Mouse (Mus musculus): ENCODE measurements around the gene Naa38. TPM values are rescaled to one million over a fixed set of nuclear protein-coding genes. Genes with fewer than 3 reads are reported as not detected.

The Naa38 gene
- total RNA-seq, 2 experiments from 2014 or later: 107 to 123 TPM

DNA sequence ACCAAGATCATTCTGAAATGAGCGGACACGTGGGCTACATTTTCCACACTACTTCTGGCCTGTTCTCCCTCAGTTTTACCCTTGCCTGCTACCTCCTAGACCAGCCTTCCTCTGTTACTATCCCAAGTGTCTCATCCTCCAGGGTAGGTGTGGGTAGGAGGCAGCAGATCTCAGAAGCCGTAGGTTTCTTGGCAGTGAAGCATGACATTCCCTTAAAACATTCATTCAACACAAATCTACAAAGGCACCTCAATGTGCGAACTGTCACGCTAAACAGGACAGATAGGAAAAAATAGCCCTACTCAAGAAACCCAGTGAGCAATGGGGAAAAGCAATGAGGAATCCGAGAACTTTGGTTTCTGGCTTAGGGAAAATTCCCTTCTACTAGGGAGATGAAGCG, 17.3 kb downstream of the Naa38 start:
- no peak for DNase-seq (ENCODE audit: low spot score in 2 of 2)

DNA sequence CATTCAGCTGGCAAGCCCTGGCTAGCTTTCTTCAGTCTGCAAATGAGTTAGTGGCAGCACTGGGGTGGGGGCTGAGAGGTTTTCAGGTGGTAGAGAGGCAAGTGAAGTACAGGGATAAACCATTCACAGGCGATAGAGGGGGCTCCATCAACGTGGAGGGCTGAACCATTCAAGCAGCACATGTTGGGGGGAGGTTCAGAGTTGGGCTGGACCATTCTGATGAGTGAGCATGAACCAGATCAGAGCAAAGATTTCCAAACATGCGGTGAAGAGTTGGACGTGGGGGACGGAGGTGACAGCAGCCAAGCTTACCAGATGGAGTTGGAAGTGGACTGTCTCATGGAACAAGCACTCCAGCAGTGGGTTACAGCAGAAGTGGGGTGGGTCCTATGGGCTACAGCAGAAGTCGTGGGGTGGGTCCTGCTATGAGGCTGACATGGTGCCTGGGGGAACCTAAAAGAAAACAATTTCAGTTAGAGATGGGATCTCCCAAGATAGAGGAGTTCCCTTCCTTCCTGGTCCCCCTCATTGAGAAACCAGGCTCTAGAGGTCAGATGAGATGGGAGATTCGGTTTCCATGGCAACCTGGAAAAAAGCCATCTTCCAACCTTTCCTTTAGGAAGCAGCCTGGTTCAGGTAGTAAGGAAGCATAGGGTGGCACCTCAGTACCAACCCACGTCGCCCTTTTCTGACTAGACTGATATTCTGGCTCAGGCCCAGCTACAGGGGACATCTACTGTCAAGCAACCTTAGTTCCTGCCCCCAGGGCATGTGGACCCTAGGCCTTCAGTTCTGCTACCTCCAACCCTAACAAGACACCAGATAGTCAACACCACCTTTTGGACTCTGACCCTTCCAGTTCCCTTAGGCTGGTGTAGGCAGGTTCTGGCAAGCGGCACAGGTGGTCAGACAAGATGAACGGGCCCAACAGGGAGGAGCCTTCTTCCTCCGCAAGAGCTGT, 18.2 kb downstream of the Naa38 start, which contains the start of gene Kdm6b:
TSS of gene Kdm6b (minus strand) at position 455 of the 961 bp plus-strand sequence.
- DNase-seq (ENCODE audit: low spot score in 2 of 2): peak in 1 of 2 experiments; percentile 81

DNA sequence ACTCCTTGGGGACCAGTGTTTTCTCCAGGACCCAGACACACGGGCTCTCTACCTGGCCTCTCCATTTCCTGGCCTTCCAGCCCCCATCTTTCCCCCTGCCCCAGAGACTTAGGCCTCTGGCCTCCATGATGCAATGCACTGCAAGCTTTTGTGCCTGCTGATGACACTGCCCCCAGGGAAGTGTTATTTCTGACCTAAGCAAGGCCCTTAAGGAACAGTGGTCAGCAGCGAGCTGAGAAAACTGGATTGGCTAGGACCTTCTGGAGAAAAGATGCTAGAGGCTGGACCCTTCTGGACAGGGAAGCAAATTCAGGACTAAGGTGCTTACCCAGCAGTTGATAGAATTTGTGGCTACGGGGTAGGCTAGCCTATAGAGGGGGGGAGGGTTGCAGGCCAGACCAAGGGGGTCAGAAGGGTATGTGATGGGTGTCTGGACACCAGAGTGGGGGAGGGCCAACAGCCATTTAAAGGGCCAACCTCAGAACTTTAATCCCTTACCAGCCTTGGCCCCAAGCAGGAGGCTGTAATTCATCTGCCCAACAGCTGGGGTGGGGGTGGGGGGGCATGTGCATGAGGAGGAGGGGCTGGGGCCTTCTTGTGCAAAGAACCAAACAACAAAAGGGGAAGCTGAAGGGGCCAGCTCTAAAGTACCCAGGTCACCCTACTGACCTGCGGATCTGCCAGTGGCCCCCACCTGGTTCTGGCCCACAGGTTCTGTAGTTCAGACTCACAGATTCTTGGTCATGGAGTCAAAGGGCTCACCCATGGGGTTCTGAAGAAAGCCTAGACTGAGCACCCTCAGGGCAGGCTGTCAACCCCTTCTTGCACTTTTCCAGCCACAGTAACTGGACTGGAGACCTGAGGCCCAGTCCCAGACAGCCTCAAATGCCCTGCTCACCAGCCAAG, 19.4 kb downstream of the Naa38 start:
- DNase-seq (ENCODE audit: low spot score in 2 of 2): no peak

DNA sequence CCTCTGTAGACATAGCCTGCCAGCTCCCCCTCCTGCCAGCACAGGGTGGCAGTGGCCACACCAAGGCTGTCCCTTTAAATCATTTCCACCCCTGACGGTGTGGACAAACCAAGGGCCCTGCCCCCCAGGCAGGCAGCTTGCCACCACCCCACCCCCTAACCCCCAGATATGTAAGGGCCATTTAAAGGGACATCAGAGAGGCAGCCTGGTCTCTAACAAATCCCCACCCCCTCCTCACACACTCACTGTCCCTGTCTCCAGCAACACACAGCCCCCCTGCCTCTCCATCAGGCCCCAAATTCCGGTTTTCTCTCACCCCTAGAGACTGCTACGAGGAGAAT, 20.0 kb downstream of the Naa38 start:
- peak in 1 of 2 experiments; percentile 37 for DNase-seq (ENCODE audit: low spot score in 2 of 2)

DNA sequence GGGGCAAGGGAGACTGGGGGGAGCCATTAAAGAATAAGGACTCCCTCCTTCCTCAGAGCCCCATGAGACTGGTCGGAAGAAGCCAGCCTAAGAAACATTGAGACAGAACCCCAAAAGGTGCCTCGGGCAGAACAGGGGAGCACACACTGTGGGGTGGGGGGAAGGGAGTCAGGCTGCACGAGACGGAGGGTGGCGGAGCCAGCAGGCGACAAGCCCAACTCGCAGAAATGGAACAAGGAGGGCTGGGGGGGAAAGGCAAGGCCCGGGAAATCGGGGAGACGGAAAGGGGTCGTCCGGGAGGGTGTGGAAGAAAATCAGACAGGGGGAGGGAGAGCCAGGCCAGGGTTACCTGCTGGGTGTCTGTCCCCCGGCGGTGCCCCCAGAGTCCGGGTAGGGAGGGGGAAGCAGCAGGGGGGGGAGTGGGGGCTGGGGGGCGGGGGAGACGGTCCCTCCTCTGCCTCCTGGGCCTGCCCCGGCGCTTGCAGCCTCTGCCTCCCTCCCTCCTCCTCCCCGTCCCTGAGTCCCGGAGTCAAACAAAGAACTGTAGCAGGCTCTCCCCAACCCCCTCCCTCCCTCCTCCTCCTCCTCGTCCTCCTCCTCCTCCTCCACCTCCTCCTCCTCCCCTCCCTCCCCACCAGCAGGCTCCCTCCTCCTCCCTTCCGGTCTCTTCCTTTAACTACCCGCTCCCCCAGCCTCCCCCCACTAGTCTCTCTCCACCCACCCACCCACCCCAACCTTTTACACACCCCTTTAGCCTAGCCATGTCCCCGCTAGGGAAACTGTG, 20.6 kb downstream of the Naa38 start:
- peak in 1 of 2 experiments; percentile 53 for DNase-seq (ENCODE audit: low spot score in 2 of 2)

GRCm38 (mm10) chr11:69416509-69416908, 21.2 kb downstream of the Naa38 start:
- DNase-seq (ENCODE audit: low spot score in 2 of 2): no peak

GRCm38 (mm10) chr11:69416921-69417448, 21.7 kb downstream of the Naa38 start:
- no peak for DNase-seq (ENCODE audit: low spot score in 2 of 2)

DNA sequence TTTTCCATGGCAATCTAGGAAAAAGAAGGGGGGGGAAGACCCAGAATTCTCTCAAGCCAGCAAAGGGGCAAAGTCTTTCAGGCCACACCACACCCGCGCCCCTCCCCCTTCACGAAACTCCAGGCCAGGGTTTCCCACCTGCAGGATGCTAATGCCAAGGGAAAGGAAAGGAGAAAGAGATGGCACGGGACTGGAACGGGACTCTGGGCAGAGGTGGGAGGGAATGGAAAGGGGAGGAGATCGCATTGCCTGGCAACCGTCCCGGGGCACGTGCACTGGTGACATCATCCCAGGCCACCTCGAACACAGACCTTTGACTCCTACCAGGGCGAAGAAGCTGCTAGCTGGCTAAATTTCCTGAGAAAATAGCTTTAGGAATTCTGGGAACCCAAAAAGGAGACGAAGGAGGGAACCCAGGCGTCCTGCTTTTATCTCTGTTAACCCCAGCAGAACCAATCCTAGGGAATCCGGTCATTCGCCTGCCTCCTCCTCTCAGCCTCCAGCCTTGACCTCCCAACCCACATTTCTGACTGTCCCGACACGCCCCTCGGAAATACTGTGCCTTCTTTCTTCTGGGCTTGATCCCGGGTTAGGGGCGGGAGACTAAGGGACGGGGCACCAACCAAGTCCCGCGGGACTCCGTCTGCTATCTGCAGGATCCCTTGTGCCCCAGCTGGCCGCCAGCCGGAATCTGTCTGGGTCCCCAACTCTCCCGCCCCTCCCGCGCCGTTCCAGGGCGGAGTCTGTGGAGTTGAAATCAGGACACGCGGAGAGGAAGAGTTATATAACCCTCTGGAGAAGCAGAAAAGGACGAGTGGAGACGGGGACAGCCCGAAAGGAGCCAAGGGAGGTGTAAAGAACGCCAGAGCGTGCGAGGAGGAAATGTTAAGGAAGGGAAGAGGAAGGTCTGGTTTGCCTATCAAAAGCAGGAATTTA, 22.4 kb downstream of the Naa38 start:
- peak; percentile 79 to 88 for DNase-seq (ENCODE audit: low spot score in 2 of 2)

DNA sequence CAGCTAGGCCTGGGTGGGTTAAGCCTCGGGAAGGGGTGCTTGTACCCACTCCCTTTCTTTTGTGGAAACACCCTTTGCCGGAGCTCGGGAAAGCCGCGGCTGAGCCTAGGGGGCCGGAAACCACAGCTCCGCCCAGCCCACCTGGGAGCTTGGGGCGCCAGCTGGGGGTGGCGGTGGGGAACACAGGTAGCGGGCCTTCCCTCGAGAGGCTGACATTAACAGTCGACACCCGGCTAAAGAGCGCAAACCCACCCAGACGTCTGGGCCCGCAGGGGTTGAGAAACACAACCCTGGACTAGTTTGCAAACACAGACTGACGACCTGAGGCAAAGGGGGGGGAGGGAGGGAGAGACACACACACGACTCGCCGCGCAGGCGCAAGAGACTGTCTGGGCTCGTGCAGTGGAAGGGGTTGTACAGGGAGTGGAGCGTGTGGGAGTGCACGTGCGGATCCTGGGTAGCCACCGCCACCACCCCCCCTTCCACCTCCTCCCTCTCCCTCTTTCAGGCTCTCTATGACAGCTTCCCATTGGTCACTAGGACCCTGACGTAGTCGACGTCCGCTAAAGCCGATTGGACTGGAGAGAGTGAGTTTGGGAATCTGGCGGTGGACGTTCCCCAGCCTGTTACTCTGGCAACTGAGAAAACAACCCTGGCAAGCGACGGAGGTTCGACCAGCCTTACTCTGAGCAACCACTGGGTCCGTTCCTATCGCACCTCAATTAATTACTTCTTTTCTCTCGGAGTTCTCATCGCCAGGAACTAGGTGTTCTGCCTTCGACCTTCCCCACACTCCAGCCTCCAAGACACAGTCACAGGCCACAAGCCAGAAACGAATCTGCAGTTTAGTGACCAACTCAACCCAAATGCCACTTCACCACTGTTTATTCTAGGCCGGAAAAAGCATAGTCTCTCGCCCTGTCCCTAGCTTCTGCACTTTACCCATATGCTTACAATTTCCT, 23.5 kb downstream of the Naa38 start:
- peak; percentile 93 to 94 for DNase-seq (ENCODE audit: low spot score in 2 of 2)

- DNase-seq (ENCODE audit: low spot score in 2 of 2): peak in 1 of 2 experiments; percentile 38
These were observed 24.1 kb downstream of the Naa38 start for GRCm38 (mm10) chr11:69419443-69419812.

GRCm38 (mm10) chr11:69419813-69420553, 24.7 kb downstream of the Naa38 start:
- no peak for DNase-seq (ENCODE audit: low spot score in 2 of 2)

GRCm38 (mm10) chr11:69420554-69421000, 25.3 kb downstream of the Naa38 start:
- DNase-seq (ENCODE audit: low spot score in 2 of 2): no peak

GRCm38 (mm10) chr11:69421131-69421977, 26.1 kb downstream of the Naa38 start:
- no peak for DNase-seq (ENCODE audit: low spot score in 2 of 2)

GRCm38 (mm10) chr11:69422842-69423241, 27.6 kb downstream of the Naa38 start:
- DNase-seq (ENCODE audit: low spot score in 2 of 2): no peak

DNA sequence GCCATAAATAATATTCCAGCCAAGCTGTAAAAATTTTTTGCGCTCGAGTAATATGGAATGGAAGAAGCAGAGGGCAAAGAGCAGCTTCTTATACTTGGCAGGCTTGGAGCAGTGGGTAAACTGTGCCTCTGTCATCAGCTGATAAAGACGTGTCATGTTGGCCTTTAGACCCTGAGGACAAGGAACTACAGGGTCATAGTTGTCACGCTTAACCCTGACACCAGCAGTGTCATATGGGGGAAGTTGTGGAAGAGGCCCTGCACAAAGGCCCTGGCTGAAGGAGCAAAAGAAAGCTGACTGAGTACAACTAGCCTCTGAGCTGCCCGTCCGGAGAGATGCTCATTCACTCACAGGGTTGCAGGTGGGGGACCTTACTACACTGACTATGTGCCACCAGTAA, 28.6 kb downstream of the Naa38 start:
- no peak for DNase-seq (ENCODE audit: low spot score in 2 of 2)

DNA sequence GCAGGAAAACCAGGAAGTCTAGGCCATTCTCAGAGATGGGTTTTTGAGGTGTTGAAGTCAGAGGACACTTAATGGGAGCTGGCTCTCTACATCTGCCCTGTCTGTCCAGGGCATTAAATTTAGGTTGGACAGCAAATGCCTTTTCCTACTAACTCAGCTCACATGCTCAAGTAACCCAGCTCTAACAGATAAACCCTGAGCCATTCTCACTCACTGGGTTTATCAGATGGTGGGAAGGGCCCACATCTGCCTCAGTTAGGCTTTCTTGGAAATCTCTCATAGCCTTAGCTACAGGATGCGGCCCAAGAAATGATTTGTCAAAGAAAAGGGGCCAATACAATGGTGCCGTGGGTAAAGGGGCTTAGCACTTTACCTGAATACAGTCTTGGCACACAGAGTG, 31.0 kb downstream of the Naa38 start:
- DNase-seq (ENCODE audit: low spot score in 2 of 2): no peak

DNA sequence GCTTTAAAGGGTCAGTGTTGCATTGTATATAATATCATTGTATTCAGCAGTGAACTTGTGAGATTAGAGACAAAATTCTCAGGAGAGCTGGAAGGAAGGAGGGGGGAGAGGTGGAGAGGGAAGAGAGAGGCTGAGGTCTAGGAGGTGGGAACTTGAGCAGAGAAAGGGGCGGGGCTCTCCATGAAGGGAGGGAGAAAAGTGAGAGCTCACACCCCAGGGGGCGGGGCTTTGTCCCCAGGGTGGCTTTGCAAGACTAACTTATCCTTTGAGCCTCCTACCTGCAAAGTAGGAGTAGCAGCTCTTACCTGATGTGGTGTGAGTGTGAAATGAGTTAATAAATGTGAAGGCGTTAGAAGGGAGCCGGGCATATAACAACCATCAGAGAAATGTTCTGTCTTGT, 33.5 kb downstream of the Naa38 start:
- DNase-seq (ENCODE audit: low spot score in 2 of 2): no peak

Measured in layer of hippocampus, adult 18-20 months (tissue).